Mouse (Mus musculus) heart, postnatal 0 days (tissue): ENCODE measurements around the gene Nkx6-1.

Experiments used
- CTCF ChIP-seq: IDR thresholded peaks from 2 replicates; pipeline ENCODE4 v1.5.1; 2016; ENCODE audit warnings: antibody characterized with exemption, control low read depth, low read depth
- EP300 ChIP-seq: IDR thresholded peaks from 2 replicates; pipeline ENCODE4 v1.6.1; 2016; ENCODE audit warnings: antibody characterized with exemption, low read depth

GRCm38 (mm10) chr5:101645071-101645470 is 19.7 kb downstream of the Nkx6-1 start:
- no peak for TF ChIP-seq CTCF
- TF ChIP-seq EP300, result no peak
